Mouse (Mus musculus) hindbrain, embryonic 11.5 days (tissue): Measurements from ENCODE around the gene Abr. TPM values are rescaled to one million over a fixed set of nuclear protein-coding genes. Genes with fewer than 3 reads are reported as not detected.

Source experiments
- ATAC-seq: fragments of 200-750 bp; cut with Nextera tagmentation; 2 replicates; pipeline ENCODE4 v1.8.0; 2017; ENCODE audit warnings: mild to moderate bottlenecking, moderate TSS enrichment, moderate library complexity; ENCODE audit not compliant: low FRiP score
- DNase-seq: peaks from one replicate; pipeline ENCODE4 v3.0.0-alpha.2; 2015; ENCODE audit warnings: low spot score
- H3K27ac ChIP-seq: fragments of 300-500 bp; sonication (generic); 2 replicates; pipeline ENCODE4 v1.5.1; 2014; ENCODE audit warnings: mild to moderate bottlenecking, low read depth, low read length
- H3K27me3 ChIP-seq: fragments of 300-500 bp; sonication (generic); 2 replicates; pipeline ENCODE4 v1.6.1; 2014; ENCODE audit warnings: mild to moderate bottlenecking, low read length, moderate library complexity, mixed read lengths; ENCODE audit not compliant: control insufficient read depth, insufficient read depth
- H3K36me3 ChIP-seq: fragments of 300-500 bp; sonication (generic); 2 replicates; pipeline ENCODE4 v1.6.1; 2014; ENCODE audit warnings: mild to moderate bottlenecking, low read length, moderate library complexity, mixed read lengths; ENCODE audit not compliant: control insufficient read depth, insufficient read depth
- H3K4me1 ChIP-seq: fragments of 300-500 bp; sonication (generic); replicated peaks from 2 replicates; pipeline ENCODE4 v1.6.1; 2014; ENCODE audit warnings: low read length, mixed read lengths; ENCODE audit not compliant: control insufficient read depth, insufficient read depth
- H3K4me2 ChIP-seq: fragments of 300-500 bp; sonication (generic); replicated peaks from 2 replicates; pipeline ENCODE4 v1.6.1; 2014; ENCODE audit warnings: mild to moderate bottlenecking, low read depth, low read length
- H3K4me3 ChIP-seq: fragments of 300-500 bp; sonication (generic); 2 replicates; pipeline ENCODE4 v1.5.1; 2014; ENCODE audit warnings: low read depth, low read length
- H3K9ac ChIP-seq: fragments of 300-500 bp; sonication (generic); 2 replicates; pipeline ENCODE4 v1.6.1; 2014; ENCODE audit warnings: low read depth, low read length
- H3K9me3 ChIP-seq: fragments of 300-500 bp; sonication (generic); 2 replicates; pipeline ENCODE4 v1.6.1; 2016; ENCODE audit warnings: low read length; ENCODE audit not compliant: control insufficient read depth
- WGBS: fragments of 180-500 bp; shearing (Covaris S2); extraction: QIAGEN DNeasy Blood & Tissue Kit; methylation state at CpG from one replicate; pipeline ENCODE4 v1.1.7; 2014; 5-methylcytosine and 5-hydroxymethylcytosine counted together
- polyA plus RNA-seq: library from polyadenylated mRNA; unstranded; fragments of >200 nt; fragmentation: Nextera tagmentation; extraction: Ambion mirVana; gene quantifications from 2 replicates; pipeline ENCODE4 v1.2.1, GENCODE M21; 2014

The Abr gene
- polyA plus RNA-seq, 1 experiment from 2014 or later, result 35.8 TPM

DNA sequence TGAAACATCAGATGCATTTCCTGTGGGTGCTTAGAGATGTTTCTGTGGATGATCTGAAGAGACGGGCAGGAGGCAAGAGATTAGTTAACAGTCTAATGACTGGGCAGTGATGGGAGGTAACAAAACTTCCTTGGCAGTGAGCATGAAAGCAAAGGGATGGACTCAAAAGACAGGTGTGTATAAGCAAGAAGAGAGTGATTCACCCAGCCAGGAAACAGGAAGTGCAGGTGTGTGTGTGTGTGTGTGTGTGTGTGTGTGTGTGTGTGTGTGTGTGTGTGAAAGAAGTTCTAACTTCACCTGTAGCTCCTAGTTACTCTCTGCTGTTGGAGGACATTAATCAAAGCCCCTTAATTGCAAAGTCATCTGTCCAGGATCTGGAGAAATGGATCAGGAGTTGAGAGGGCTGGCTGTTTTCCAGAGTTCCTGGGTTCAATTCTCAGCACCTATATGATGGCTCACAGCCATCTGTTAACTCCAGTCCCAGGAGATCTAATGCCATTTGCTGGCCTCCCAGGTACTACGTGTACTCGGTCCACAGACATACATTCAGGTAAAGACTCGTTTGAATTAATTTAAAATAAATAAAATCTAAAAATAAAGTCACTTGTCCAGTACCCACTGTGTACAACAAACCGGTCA lies 216.4 kb downstream of the Abr start:
- H3K4me1 ChIP-seq, result no peaks in the 10 kb centered on the region; the same call in 1 of the 2 replicates
- H3K4me2 ChIP-seq, result no peak overlapping the region
- 82% methylated on average over 5 of the region's 5 CpGs for WGBS
- H3K27ac ChIP-seq, result no peak overlapping the region
- no peaks in the 10 kb centered on the region for H3K9me3 ChIP-seq
- no peaks in the 10 kb centered on the region for H3K36me3 ChIP-seq
- DNase-seq (no peak), ATAC-seq (0 out of 2 replicates have a peak, but pooled peaks have one; percentile 6)
- H3K27me3 ChIP-seq, result no peaks in the 10 kb centered on the region
- H3K9ac ChIP-seq, result no peak overlapping the region
- H3K4me3 ChIP-seq, result no peak overlapping the region

DNA sequence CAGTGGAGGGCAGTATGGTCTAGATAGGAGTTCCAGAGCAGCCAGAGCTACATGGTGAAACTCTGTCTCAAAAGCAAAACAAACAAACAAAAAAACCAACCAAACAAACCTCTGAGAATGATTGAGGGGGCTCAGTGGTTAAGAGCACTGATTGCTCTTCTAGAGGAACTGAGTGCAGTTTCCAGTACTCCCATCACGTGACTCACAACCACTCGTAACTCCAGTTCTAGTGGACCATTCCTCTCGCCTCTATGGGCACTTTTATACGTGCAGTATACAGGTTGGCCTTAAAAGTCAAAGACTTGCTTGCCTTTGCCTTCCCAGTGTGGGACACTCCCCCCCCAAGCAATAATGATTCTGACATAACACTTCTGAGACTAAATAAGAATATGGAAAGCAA lies 217.0 kb downstream of the Abr start:
- DNase-seq, result no peak
- WGBS, result 66% methylated on average over 4 of the region's 4 CpGs
- Histone ChIP-seq H3K4me3 (no peak overlapping the region), H3K9me3 (no peaks in the 10 kb centered on the region), H3K36me3 (no peaks in the 10 kb centered on the region), H3K9ac (no peak overlapping the region), H3K4me2 (no peak overlapping the region), H3K4me1 (no peaks in the 10 kb centered on the region; the same call in 1 of the 2 replicates), H3K27ac (no peak overlapping the region), H3K27me3 (no peaks in the 10 kb centered on the region)
- ATAC-seq, result no peak

DNA sequence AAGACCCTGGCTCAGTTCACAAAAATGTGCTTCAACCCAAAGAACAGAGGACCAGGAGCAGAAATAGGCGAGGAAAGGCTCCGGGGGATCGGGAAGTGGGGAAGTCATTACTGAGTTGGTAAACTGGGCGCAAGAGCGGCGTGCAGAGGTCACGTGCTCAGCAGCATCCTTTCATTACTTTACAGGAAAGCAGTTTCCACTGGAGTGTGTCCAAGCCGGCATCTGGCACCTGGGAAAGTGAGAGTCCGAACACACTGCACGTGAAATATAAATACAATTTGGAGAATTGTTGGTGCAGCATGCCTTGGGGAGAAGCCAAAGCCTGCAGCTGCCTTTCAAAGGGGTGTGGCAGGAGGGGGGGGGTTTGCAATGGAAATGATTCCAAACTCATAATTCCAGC lies 220.7 kb downstream of the Abr start:
- ATAC-seq (no peak), DNase-seq (no peak)
- WGBS, result 76% methylated on average over 10 of the region's 10 CpGs
- no peak overlapping the region for H3K4me2 ChIP-seq
- no peaks in the 10 kb centered on the region for H3K9me3 ChIP-seq
- H3K36me3 ChIP-seq, result no peaks in the 10 kb centered on the region
- no peak overlapping the region for H3K9ac ChIP-seq
- no peak overlapping the region for H3K4me3 ChIP-seq
- H3K27ac ChIP-seq, result no peak overlapping the region
- H3K27me3 ChIP-seq, result no peaks in the 10 kb centered on the region
- H3K4me1 ChIP-seq, result no peaks in the 10 kb centered on the region; the same call in 1 of the 2 replicates

DNA sequence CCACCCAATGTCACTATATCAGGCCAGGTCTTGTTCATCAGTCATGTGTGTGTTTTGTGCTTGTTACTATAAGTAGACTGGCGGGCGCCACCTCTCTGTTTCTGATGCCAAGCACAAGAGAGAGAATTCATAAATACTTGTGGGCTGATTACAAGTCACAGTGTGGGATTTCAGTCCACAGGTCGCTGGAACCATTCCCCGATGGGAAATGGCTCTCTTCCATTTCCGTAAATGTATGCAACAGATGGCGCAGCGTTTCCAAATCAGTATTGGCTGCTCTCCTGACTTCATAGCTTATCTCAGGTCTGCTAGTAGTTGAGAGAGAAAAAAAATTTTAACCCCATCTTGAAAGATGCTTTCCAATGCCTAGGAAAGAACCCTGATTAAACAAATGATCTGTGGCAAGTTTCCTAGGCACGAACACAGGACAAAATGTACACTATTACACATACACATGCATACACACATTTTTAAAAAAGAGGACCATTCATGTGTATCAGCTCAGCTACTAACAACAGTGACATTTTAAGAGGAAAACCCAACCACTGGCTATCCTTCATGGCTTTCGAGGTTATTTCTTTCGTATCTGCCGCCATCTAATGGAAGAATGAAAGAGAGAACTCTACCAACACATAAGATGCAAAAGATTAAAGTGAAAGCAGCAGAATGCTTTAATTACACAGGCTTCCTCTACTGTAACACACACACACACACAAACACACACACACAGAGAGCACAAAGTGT lies 222.4 kb downstream of the Abr start:
- no peaks in the 10 kb centered on the region for H3K9me3 ChIP-seq
- H3K9ac ChIP-seq, result no peak overlapping the region; the same call in 1 of the 2 replicates
- peak; percentile 62 for DNase-seq
- H3K4me1 ChIP-seq, result no peaks in the 10 kb centered on the region; the same call in 1 of the 2 replicates
- H3K27ac ChIP-seq, result no peak overlapping the region
- H3K36me3 ChIP-seq, result no peaks in the 10 kb centered on the region
- peak overlapping the region; percentile 88 for H3K4me2 ChIP-seq
- no peaks in the 10 kb centered on the region for H3K27me3 ChIP-seq
- 17% methylated on average over 11 of the region's 11 CpGs for WGBS
- H3K4me3 ChIP-seq, result peak overlapping the region; percentile 72; the same call in 1 of the 2 replicates
- peak; percentile 28; the same call in 1 of the 2 replicates for ATAC-seq

DNA sequence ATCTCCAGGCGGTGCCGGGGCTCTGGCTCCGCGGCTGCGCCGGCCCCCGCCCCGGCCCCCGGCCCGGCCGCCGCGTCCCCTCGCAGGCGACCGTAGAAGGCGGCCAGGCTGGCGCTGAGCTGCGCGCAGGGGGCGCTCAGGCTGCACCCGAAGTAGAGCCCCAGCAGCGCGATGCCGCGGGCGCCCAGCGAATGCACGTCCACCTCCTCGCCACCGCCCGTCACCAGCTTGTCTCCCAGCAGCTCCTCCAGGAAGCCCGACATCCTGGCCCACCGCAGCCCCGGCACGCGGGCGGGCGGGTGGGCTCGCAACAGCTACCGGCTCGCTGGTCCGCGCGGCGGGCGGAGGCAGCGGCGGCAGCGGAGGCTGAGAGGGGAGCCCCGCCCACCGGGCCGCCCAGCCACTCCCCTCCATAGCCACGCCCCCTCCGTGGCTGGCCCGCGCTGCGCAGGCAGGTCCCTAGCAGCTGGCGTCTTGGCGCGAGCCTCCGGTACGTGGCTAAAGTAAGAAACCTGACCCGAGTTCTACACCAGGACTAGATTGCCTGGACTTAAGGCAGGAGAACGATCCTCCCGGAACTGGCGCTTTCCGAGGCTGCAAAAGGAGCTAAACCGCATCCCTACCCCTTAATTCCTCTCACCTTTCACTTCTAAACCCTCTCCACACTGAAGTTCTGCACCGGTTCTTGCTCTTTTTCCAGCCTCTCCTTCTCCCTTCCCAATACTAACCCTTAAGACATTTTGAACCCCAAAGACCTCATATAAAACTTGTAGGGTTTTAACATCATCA lies 223.1 kb downstream of the Abr start, which contains the start of gene Nxn:
Gene Nxn, minus strand, starts transcription at position 343 of the 789 bp plus-strand sequence.
- DNase-seq, result peak; percentile 95
- no peaks in the 10 kb centered on the region for H3K27me3 ChIP-seq
- peak within 1 kb of the TSS; percentile 88 for H3K4me2 ChIP-seq
- WGBS, result under 1% methylated on average over 32 of the region's 70 CpGs
- H3K4me1 ChIP-seq, result no peaks in the 10 kb centered on the region; the same call in 1 of the 2 replicates
- no peaks in the 10 kb centered on the region for H3K36me3 ChIP-seq
- H3K9me3 ChIP-seq, result no peaks in the 10 kb centered on the region
- peak; percentile 84 for ATAC-seq
- H3K4me3 ChIP-seq, result peak within 1 kb of the TSS; percentile 72
- peak within 1 kb of the TSS; percentile 62 for H3K9ac ChIP-seq
- peak within 1 kb of the TSS; percentile 68 for H3K27ac ChIP-seq

DNA sequence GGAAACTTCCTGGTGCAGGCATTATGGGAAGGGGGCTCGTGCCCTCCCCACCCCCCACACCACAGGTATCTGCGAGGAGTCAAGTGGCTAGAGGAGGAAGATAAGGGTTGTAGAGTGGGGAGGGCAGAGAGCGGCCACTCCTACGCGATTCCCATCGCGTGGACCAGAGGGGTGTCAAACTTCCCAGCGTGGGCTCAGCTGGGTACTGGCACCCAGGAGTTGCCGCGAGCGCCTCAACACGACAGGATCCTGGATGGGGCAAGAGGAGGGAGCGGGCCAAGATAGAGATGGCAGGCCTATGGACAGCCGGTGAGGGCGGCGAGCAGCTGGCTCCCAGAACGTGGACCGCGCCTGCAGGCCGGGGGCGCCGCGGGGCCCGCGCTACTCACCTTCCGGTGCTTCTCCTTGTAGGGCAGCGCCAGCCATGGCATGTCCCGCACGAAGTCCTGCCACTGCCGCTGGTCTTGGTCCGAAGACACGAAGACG lies 223.8 kb downstream of the Abr start:
- DNase-seq, result peak; percentile 74
- 0% methylated on average over 29 of the region's 33 CpGs for WGBS

DNA sequence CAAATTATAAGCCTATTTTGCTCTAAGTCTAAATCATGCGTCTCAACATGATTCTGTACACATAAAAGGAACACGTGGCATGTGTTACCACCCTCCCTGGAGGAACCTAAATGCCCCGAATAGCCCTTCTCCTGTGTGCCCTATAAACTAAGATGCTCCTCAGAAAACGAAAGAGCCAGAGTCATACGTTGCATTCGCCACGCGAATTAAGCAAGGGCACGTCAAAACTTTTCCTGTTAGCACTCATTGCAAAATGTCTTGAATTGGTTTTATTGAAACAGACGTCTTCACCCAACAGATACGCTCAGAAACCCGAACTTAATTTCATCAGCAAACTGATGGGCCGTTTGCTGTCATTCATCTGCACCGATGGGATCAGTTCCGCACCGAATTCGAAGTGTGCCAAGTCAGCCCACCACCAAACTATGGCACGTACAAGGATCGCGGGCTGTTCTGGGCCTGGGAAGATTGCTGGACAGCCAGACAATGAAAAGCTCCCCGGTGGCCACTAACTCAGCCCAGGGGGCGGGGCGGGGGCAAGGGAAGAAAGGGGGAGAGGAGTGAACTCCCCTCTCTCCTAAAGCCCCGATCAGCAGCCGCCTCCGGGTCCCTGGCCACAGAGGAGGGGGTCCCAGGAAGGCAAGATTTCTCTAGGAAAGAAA lies 224.3 kb downstream of the Abr start:
- ATAC-seq (peak; percentile 60), DNase-seq (peak; percentile 75)
- Histone ChIP-seq H3K4me2 (peak overlapping the region; percentile 88), H3K4me3 (peak overlapping the region; percentile 72), H3K9ac (peak overlapping the region; percentile 62), H3K4me1 (no peaks in the 10 kb centered on the region; the same call in 1 of the 2 replicates), H3K9me3 (no peaks in the 10 kb centered on the region), H3K27ac (peak overlapping the region; percentile 68), H3K36me3 (no peaks in the 10 kb centered on the region), H3K27me3 (no peaks in the 10 kb centered on the region)
- WGBS, result 2% methylated on average over 25 of the region's 26 CpGs

More for the DNA sequence above, 223.8 kb downstream of the Abr start:
- Histone ChIP-seq H3K9ac (peak overlapping the region; percentile 62), H3K9me3 (no peaks in the 10 kb centered on the region), H3K4me3 (peak overlapping the region; percentile 72), H3K36me3 (no peaks in the 10 kb centered on the region), H3K4me2 (peak overlapping the region; percentile 88), H3K4me1 (no peaks in the 10 kb centered on the region; the same call in 1 of the 2 replicates), H3K27ac (peak overlapping the region; percentile 68), H3K27me3 (no peaks in the 10 kb centered on the region)
- ATAC-seq, result peak; percentile 76

DNA sequence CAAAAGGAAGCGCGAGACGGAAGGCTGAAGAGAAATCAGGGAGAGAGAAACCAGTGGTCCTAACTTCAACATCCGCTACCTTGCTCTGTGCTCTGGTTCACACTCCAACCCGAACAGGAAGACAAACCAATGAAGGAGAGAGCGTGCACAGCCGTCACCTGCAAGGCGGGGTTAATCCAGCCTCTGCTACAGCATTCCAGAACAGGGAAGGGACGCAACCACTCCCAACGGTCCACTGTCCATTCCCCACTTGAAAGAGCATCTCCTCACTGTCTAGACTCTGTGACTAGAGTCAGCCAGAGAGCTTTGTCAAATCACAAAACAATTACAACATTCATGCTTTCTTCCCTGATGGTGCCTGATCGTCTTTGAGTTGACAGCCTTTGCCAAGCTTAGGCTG lies 229.1 kb downstream of the Abr start:
- Histone ChIP-seq H3K36me3 (no peaks in the 10 kb centered on the region), H3K4me3 (no peak overlapping the region), H3K4me2 (no peak overlapping the region), H3K9ac (no peak overlapping the region), H3K4me1 (no peaks in the 10 kb centered on the region; the same call in 1 of the 2 replicates), H3K27me3 (no peaks in the 10 kb centered on the region), H3K27ac (no peak overlapping the region), H3K9me3 (no peaks in the 10 kb centered on the region)
- ATAC-seq (no peak), DNase-seq (no peak)
- WGBS, result 94% methylated on average over 11 of the region's 11 CpGs
